Comparison of ENCODE assay signal across 31 mouse cellular contexts in genomic region chr2:75861115-75861514, GRCm38 (mm10). TPM values are rescaled to one million over a fixed set of nuclear protein-coding genes. Genes with fewer than 3 reads are reported as not detected.
DNase-seq lines count a peak whose midpoint lies in the region; ATAC-seq and TF ChIP-seq lines count a peak whose summit lies in the region.
"Had no signal": no experiment of that assay in that cellular context is flagged by ENCODE, and none has a peak within 500 bp of the region (broad histone marks: within the 10 kb centered on the region; RNA-seq: fewer than 3 reads in every experiment).

No protein-coding gene starts in this region.

- no peak overlapping the region for H3K9ac ChIP-seq in midbrain, embryonic 11.5 days (ENCODE audit: low read length)
- H3K9ac ChIP-seq in midbrain, embryonic 16.5 days (ENCODE audit: low read depth, low read length): no peak overlapping the region
- no peak overlapping the region for H3K9ac ChIP-seq in lung, postnatal 0 days (replicated peaks; ENCODE audit: low read depth)
- H3K9ac ChIP-seq: embryonic facial prominence, embryonic 12.5 days; embryonic facial prominence, embryonic 15.5 days; forebrain, postnatal 0 days; heart, embryonic 12.5 days; heart, embryonic 15.5 days; hindbrain, embryonic 13.5 days; intestine, embryonic 15.5 days had no signal

- TF ChIP-seq CTCF in lung, postnatal 0 days (IDR thresholded peaks at IDR 0.05): no peak

- no peak for TF ChIP-seq EP300 in lung, postnatal 0 days (IDR thresholded peaks at IDR 0.05)

- peak; percentile 8 for DNase-seq in adrenal gland, adult 2 months
- DNase-seq in adrenal gland, postnatal 4 days (ENCODE audit: low spot score in 2 of 2): no peak
- DNase-seq in midbrain, embryonic 11.5 days (ENCODE audit: low spot score, missing footprints): peak; percentile 35
- peak; percentile 93 for DNase-seq in R1 (ENCODE audit: low read depth, low spot score)
- no peak for DNase-seq in left cerebral cortex, postnatal 36 days (ENCODE audit: low spot score in 2 of 2)
- DNase-seq in kidney, adult 8-10 months: no peak
- DNase-seq in lung, postnatal 0 days (ENCODE audit: low spot score): no peak
- DNase-seq: B cell, adult 2 months; cerebellum, adult 11 months; cerebellum, adult 2 months; cerebellum, adult 9-11 months; cerebellum, postnatal 25 days; forebrain, postnatal 0 days; gastrocnemius, adult 2 months; gastrocnemius, postnatal 14 days; heart, adult 11 months; heart, postnatal 10 days; heart, postnatal 36 days had no signal

- H3K4me2 ChIP-seq in midbrain, embryonic 11.5 days: no peak overlapping the region
- no peak overlapping the region for H3K4me2 ChIP-seq in midbrain, embryonic 16.5 days (ENCODE audit: low read length)
- H3K4me2 ChIP-seq in lung, postnatal 0 days (replicated peaks; ENCODE audit: low read depth, low read length): no peak overlapping the region
- H3K4me2 ChIP-seq: embryonic facial prominence, embryonic 12.5 days; embryonic facial prominence, embryonic 15.5 days; heart, embryonic 12.5 days; heart, embryonic 15.5 days; hindbrain, embryonic 13.5 days; intestine, embryonic 15.5 days had no signal

- H3K4me3 ChIP-seq in midbrain, embryonic 11.5 days (ENCODE audit: low read depth, low read length): no peak overlapping the region
- H3K4me3 ChIP-seq in midbrain, embryonic 16.5 days (ENCODE audit: low read depth, low read length): no peak overlapping the region
- H3K4me3 ChIP-seq in lung, postnatal 0 days (ENCODE audit: low read depth, low read length): no peak overlapping the region
- H3K4me3 ChIP-seq: embryonic facial prominence, embryonic 12.5 days; embryonic facial prominence, embryonic 15.5 days; gastrocnemius, adult 2 months; heart, embryonic 12.5 days; heart, embryonic 15.5 days; hindbrain, embryonic 10.5 days; hindbrain, embryonic 13.5 days; intestine, embryonic 15.5 days had no signal

- intact Hi-C loops in left cerebral cortex, postnatal 36 days (cut with DNase I): no loop called here

- no peaks in the 10 kb centered on the region; the same call in 1 of the 2 replicates for H3K36me3 ChIP-seq in midbrain, embryonic 11.5 days (ENCODE audit: control insufficient read depth, insufficient read depth, low read length)
- peaks cover 2% of the 10 kb centered on the region; the same call in 1 of the 2 replicates for H3K36me3 ChIP-seq in midbrain, embryonic 16.5 days (ENCODE audit: control insufficient read depth, insufficient read depth, low read length)
- H3K36me3 ChIP-seq in lung, postnatal 0 days (ENCODE audit: insufficient read depth, low read length): no peaks in the 10 kb centered on the region
- H3K36me3 ChIP-seq: intestine, embryonic 15.5 days had no signal

- H3K27me3 ChIP-seq in midbrain, embryonic 11.5 days (ENCODE audit: control insufficient read depth, insufficient read depth, low read length): no peaks in the 10 kb centered on the region
- H3K27me3 ChIP-seq in midbrain, embryonic 16.5 days (ENCODE audit: control insufficient read depth, insufficient read depth, low read depth, low read length): no peaks in the 10 kb centered on the region
- H3K27me3 ChIP-seq in lung, postnatal 0 days (replicated peaks; ENCODE audit: insufficient read depth, low read length): no peaks in the 10 kb centered on the region
- H3K27me3 ChIP-seq: CH12.LX; embryonic facial prominence, embryonic 12.5 days; embryonic facial prominence, embryonic 15.5 days; heart, embryonic 12.5 days; heart, embryonic 15.5 days; hindbrain, embryonic 13.5 days; intestine, embryonic 15.5 days; Patski had no signal

- ATAC-seq in midbrain, embryonic 11.5 days (ENCODE audit: low FRiP score): no peak
- no peak for ATAC-seq in midbrain, embryonic 16.5 days
- ATAC-seq in lung, postnatal 0 days: no peak
- ATAC-seq: forebrain, embryonic 14.5 days; forebrain, postnatal 0 days; hindbrain, embryonic 16.5 days; intestine, embryonic 15.5 days; Patski had no signal

- H3K4me1 ChIP-seq in midbrain, embryonic 11.5 days (ENCODE audit: control insufficient read depth, insufficient read depth, low read length): no peaks in the 10 kb centered on the region
- no peaks in the 10 kb centered on the region for H3K4me1 ChIP-seq in midbrain, embryonic 16.5 days (ENCODE audit: control insufficient read depth, insufficient read depth, low read length)
- no peaks in the 10 kb centered on the region for H3K4me1 ChIP-seq in lung, postnatal 0 days (ENCODE audit: insufficient read depth, low read depth, low read length)
- H3K4me1 ChIP-seq: embryonic facial prominence, embryonic 12.5 days; embryonic facial prominence, embryonic 15.5 days; heart, embryonic 12.5 days; heart, embryonic 15.5 days; hindbrain, embryonic 10.5 days; hindbrain, embryonic 13.5 days; intestine, embryonic 15.5 days had no signal

- H3K27ac ChIP-seq in midbrain, embryonic 11.5 days (ENCODE audit: low read depth, low read length): no peak overlapping the region
- H3K27ac ChIP-seq in midbrain, embryonic 16.5 days (ENCODE audit: low read length): no peak overlapping the region
- H3K27ac ChIP-seq in lung, postnatal 0 days (ENCODE audit: low read length): no peak overlapping the region
- H3K27ac ChIP-seq: embryonic facial prominence, embryonic 12.5 days; embryonic facial prominence, embryonic 15.5 days; gastrocnemius, adult 2 months; heart, embryonic 15.5 days; hindbrain, embryonic 10.5 days; hindbrain, embryonic 13.5 days; intestine, embryonic 15.5 days had no signal

- WGBS in midbrain, embryonic 11.5 days: 94% methylated on average over 3 of the region's 3 CpGs
- 93% methylated on average over 3 of the region's 3 CpGs for WGBS in midbrain, embryonic 16.5 days
- WGBS in lung, postnatal 0 days: 96% methylated on average over 3 of the region's 3 CpGs

- no peaks in the 10 kb centered on the region for H3K9me3 ChIP-seq in midbrain, embryonic 11.5 days (ENCODE audit: control insufficient read depth, low read length)
- H3K9me3 ChIP-seq in midbrain, embryonic 16.5 days (replicated peaks; ENCODE audit: control insufficient read depth, low read length, poor library complexity, severe bottlenecking): no peaks in the 10 kb centered on the region
- H3K9me3 ChIP-seq in lung, postnatal 0 days (ENCODE audit: low read length): no peaks in the 10 kb centered on the region
- H3K9me3 ChIP-seq: embryonic facial prominence, embryonic 12.5 days; embryonic facial prominence, embryonic 15.5 days; G1E; heart, embryonic 12.5 days; heart, embryonic 15.5 days; hindbrain, embryonic 10.5 days; hindbrain, embryonic 13.5 days; intestine, embryonic 15.5 days had no signal

RNA-seq across cellular contexts. Expression of gene Agps, which starts 29.1 kb away (rescaled TPM):
- 10 to 100 TPM; 28.7 to 36.9 TPM for total RNA-seq in adrenal gland, adult 2 months (2021)
- polyA plus RNA-seq in adrenal gland, adult 2 months (2012; rRNA removed): 1.7 and 1.9 TPM in 2 replicates
- 10 to 100 TPM; 39.0 to 52.5 TPM for total RNA-seq in adrenal gland, postnatal 4 days (2021)
- polyA plus RNA-seq in midbrain, embryonic 11.5 days (2014; fragmentation: Nextera tagmentation; extraction: Ambion mirVana): 44.0 and 46.3 TPM in 2 replicates
- polyA plus RNA-seq in midbrain, embryonic 16.5 days (2015; fragmentation: Nextera tagmentation; extraction: Ambion mirVana): 26.5 and 26.7 TPM in 2 replicates
- total RNA-seq in left cerebral cortex, postnatal 36 days (2021): 10 to 100 TPM; 36.2 to 40.4 TPM
- 14.2 and 16.4 TPM in 2 replicates for polyA plus RNA-seq in lung, postnatal 0 days (2015; fragmentation: Nextera tagmentation; extraction: Ambion mirVana)

Comparison
In these comparisons a context has a peak if more than half of its experiments do, and no peak if none do; other contexts are left out.
1. DNase-seq: peak in adrenal gland, adult 2 months (single experiment), midbrain, embryonic 11.5 days (single experiment) and R1 (single experiment); none in adrenal gland, postnatal 4 days (0 of 2), left cerebral cortex, postnatal 36 days (0 of 2), kidney, adult 8-10 months (0 of 2) and lung, postnatal 0 days (single experiment).